Mouse (Mus musculus) brain, embryonic 18.5 days (tissue): ENCODE results near the gene Prtn3.

Experiments used
- DNase-seq: peaks from one replicate; pipeline ENCODE4 v3.0.0-alpha.2; 2012; ENCODE audit warnings: low read depth, low spot score

Gene Prtn3

DNA sequence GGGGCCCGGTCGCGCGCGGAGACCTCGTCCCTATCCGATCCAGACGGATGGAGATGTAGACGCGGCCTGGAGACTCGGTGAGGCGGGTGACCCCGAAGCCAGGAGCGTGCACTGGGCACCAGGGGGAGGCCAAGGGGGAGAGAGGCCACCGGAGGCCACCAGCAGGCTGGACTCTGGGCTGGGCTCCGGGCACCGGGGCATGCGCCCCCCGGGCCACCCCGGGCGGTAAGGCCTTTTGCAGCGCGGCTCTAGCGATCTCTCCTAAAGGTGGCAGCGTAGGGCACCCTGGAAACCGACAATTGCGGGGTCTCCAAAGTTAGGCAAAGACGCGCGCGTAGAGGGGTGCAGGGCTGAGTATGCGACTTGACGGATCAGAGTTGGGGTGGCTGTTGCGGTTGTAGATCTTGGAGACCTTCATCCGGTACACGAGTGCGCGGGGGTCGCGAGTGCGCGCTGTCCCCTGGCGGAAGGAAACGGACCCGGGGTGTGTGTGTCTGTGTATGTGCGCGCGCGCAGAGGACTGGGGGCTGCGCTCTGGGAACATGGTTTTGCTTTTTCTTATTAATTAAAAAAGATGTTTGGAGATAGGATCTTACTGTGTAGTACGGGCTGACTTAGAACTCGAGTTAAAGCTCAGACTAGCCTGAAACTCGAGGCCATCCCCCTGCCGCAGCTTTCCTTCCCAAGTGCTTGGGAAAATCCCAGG lies 53.2 kb downstream of the Prtn3 start:
- DNase-seq, result no peak

DNA sequence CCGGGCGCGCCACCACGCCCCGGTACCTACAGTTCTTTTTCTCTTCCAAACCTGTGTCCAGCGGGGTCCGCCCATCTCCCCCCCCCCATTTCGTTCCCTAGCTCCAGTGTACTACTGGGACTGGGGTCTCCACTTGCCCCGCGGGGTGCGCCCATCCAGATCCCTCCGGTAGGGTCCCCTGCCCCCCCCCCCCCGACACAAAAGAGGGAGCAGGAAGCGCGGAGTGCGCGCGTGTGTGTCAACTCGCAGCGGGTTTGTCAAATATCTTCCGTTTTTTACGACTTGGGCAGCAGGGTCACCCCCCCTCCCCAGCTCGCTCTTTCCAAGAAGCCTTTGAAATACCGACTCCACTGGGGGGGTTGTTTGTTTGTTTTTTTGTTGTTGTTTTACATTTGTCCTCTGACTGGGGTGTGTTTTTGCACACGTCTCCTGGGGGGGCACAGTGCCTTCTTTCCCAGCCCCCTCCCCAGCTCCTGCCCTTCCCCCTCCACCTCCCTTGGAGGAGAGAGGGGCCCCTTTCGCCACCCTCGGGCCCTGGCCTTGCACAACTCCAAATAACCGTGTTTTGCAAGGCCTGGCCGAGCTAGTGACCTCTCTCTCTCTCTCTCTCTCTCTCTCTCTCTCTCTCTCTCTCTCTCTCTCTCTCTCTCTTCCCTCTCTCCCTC lies 53.9 kb downstream of the Prtn3 start:
- DNase-seq, result no peak

DNA sequence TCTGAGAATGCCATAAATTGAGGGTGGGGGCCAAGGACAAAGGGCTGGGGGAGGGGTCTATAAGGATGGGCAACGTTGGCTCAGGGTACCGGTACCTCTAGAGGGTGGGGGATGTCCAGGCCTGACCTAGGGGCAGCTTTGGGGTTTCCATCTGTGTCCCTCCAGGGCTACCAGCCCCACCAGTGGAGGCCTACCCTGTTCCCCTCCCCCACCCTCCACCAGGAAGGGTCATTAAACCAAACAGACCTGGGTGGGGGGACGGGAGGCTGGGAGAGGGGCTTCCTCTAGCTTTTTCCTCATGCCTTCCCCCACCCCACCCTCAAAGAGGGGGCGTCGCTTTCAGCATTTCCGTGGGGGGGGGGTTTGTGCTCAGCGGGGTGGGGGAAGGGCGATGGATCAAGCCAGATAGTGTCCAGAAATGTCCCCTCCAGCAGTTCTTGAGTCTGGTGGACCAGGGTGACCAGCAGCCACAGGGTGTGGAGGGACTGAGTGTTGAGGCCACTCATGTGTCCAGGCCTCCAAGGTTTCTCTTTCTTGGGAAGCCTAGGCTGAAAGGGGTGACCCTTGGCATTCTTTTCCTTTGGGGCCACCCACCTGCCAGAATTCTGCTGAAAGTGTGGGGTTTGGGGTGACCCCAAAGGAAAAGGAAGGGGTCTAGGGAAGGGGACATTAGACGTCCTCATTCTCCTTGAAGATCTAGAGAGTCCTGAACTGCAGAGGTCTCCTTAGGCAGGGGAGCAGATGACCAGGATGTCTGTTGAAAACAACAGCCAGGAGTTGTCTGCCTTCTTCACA lies 54.8 kb downstream of the Prtn3 start:
- DNase-seq, result no peak

DNA sequence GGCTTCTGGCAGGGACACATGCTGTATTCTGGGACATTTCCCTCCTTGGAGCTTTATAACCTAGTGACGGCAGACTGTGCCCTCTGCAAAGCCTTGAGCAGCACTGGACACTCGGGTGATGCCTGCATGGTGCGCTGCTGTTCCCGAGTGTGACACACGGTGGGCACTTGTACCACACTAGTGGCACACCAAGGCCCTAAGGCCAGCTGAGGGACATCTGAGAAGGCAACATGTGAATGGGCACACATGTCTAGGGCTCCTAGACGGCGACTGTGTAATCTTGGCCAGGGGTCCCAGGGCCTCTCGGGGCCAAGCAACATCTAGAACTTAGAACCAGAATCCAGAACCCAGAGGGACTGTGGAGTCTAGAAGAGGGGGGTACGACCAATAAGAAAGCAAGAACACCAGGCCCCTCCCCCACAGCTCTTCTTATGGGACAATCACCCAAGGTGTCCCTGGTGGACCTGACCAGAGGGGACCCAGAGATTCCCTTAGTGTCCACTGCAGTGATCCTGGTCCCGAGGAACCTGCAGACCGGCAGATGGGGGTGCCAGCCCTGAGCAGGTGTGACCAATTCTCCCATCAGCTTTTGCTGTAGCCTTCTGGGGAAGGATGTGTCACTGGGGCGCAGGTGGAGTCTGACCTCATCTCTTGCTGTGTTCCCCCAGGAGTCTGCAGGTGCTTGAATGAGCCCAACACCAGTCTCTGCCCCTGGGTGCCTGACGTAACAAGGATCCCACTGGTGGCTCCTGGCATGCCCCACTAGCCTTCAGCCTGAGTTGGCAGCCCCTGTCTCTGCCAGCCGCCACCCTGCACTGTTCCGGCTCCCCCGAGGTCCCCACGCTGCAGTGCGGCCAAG lies 55.9 kb downstream of the Prtn3 start:
- DNase-seq, result no peak

DNA sequence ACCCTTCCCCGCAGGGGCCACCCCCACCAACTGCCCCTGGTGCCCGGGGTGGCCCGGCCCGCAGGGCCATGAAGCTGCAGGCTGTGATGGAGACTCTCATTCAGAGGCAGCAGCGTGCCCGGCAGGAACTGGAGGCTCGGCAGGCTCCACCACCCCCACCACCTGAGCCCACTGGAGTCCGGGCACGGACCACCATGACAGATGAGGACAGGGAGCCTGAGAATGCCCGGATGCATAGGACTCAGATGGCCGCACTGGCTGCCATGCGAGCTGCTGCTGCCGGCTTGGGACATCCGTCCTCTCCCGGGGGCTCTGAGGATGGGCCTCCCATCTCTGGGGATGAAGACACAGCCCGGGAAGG lies 56.5 kb downstream of the Prtn3 start:
- DNase-seq, result no peak

DNA sequence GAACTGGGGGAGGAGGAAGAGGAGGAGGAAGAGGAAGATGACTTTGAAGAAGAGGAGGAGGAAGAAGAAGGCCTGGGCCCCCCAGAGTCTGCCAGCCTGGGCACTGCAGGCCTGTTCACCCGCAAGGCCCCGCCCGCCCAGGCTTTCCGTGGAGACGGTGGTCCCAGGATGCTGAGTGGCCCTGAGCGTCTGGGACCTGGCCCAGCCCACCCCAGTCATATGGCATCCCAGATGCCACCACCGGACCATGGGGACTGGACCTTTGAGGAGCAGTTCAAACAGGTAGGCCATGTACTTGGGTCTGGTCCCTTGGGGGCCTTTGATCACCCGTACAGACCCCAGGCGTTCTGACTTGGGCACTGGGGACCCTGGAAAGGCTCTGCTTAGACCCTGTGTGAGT lies 57.5 kb downstream of the Prtn3 start:
- no peak for DNase-seq

DNA sequence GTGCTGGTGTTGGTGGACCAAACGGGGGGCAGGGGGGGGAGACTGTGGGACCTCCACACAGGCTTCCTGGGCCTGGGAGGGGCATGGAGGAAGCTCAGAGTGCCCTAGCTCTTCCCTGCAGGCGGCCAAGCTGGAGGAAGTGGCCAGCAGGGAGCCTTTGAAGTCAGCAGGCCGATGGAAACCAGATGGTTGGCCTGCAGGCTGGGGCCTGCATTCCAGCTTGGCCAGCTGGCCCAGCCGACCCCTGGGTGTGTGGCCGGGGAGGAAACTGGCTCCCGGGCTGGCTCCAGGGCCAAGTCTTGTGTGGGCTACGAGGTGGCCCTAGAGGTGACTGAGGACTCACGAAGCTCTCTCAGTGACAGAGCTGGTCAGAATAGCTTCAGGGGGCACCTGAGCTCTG lies 58.5 kb downstream of the Prtn3 start:
- DNase-seq, result no peak
